Mouse (Mus musculus) C3H10T1/2 (cell line): ENCODE data around the gene Tex13c3. TPM values are rescaled to one million over a fixed set of nuclear protein-coding genes. Genes with fewer than 3 reads are reported as not detected.

Source experiments
- polyA plus RNA-seq, 2 experiments: library from polyadenylated mRNA; unstranded; fragments of >200 nt; fragmentation: generic; extraction: Trizol; gene quantifications; one replicate each; pipeline ENCODE4 v1.2.1; 2012; ENCODE audit warnings: missing spikeins in 2 of 2

The Tex13c3 gene
- polyA plus RNA-seq, result not detected

DNA sequence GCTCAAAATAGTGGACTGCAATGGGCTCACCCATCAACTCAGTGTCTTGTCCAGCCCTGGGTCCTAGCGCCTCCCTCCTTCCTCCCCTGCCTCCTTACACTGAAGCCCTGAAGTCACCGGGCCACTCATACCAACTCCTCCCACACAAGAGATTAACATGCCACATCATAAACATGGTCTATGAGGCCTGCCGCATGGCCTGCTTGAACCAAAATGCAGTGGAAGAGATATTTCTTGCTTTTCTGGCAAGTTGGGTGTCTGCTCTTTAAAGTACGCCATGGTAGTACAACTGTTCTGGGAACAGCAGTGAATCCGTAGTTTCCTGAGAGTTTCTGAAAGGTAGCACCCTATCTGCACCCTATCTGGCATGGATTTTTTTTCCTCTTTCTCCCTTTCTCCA lies at the start of gene Tex13c3:
Tex13c3 (minus strand) TSS at position 101 of the 400 bp plus-strand sequence.

